Mouse (Mus musculus) intestine, postnatal 0 days (tissue): Measurements from ENCODE around the gene Fbxl8. TPM values are rescaled to one million over a fixed set of nuclear protein-coding genes. Genes with fewer than 3 reads are reported as not detected.
A peak's percentile ranks its signal among the peaks of the same experiment; 100 is the strongest.

ENCODE experiments used
- ATAC-seq: fragments of 200-750 bp; cut with Nextera tagmentation; 2 replicates; pipeline ENCODE4 v1.8.0; 2017; ENCODE audit warnings: mild to moderate bottlenecking, moderate TSS enrichment, moderate library complexity
- H3K27ac ChIP-seq: fragments of 300-500 bp; sonication (generic); 2 replicates; pipeline ENCODE4 v1.5.1; 2014; ENCODE audit warnings: mild to moderate bottlenecking, low read depth, low read length, moderate library complexity
- H3K27me3 ChIP-seq: fragments of 300-500 bp; sonication (generic); replicated peaks from 2 replicates; pipeline ENCODE4 v1.6.1; 2014; ENCODE audit warnings: low read length, mixed read lengths; ENCODE audit not compliant: control insufficient read depth, insufficient read depth
- H3K36me3 ChIP-seq: fragments of 300-500 bp; sonication (generic); 2 replicates; pipeline ENCODE4 v1.6.1; 2014; ENCODE audit warnings: mild to moderate bottlenecking, moderate library complexity; ENCODE audit not compliant: control insufficient read depth, insufficient read depth
- H3K4me1 ChIP-seq: fragments of 300-500 bp; sonication (generic); replicated peaks from 2 replicates; pipeline ENCODE4 v1.6.1; 2014; ENCODE audit warnings: antibody characterized with exemption, low read length, mixed read lengths; ENCODE audit not compliant: control insufficient read depth, insufficient read depth
- H3K4me2 ChIP-seq: fragments of 300-500 bp; sonication (generic); replicated peaks from 2 replicates; pipeline ENCODE4 v1.6.1; 2014; ENCODE audit warnings: low read depth, mild to moderate bottlenecking, moderate library complexity
- H3K4me3 ChIP-seq: fragments of 300-500 bp; sonication (generic); 2 replicates; pipeline ENCODE4 v1.5.1; 2014; ENCODE audit warnings: low read depth, low read length
- H3K9ac ChIP-seq: fragments of 300-500 bp; sonication (generic); 2 replicates; pipeline ENCODE4 v1.6.1; 2014; ENCODE audit warnings: mild to moderate bottlenecking, low read depth, low read length
- H3K9me3 ChIP-seq: fragments of 300-500 bp; sonication (generic); 2 replicates; pipeline ENCODE4 v1.6.1; 2016; ENCODE audit warnings: mixed run types; ENCODE audit not compliant: control insufficient read depth
- CTCF ChIP-seq: sonication (generic); IDR thresholded peaks from 2 replicates; pipeline ENCODE4 v1.5.1; 2016; ENCODE audit warnings: low read depth, mild to moderate bottlenecking, control low read depth, antibody characterized with exemption, moderate library complexity
- WGBS: fragments of 180-500 bp; shearing (Covaris S2); extraction: QIAGEN DNeasy Blood & Tissue Kit; methylation state at CpG from one replicate; pipeline ENCODE4 v1.1.7; 2014; 5-methylcytosine and 5-hydroxymethylcytosine counted together
- polyA plus RNA-seq: library from polyadenylated mRNA; unstranded; fragments of >200 nt; fragmentation: Nextera tagmentation; extraction: Ambion mirVana; gene quantifications from 2 replicates; pipeline ENCODE4 v1.2.1, GENCODE M21; 2015

Fbxl8 gene
- polyA plus RNA-seq, 1 experiment from 2014 or later, result 6.0 TPM

DNA sequence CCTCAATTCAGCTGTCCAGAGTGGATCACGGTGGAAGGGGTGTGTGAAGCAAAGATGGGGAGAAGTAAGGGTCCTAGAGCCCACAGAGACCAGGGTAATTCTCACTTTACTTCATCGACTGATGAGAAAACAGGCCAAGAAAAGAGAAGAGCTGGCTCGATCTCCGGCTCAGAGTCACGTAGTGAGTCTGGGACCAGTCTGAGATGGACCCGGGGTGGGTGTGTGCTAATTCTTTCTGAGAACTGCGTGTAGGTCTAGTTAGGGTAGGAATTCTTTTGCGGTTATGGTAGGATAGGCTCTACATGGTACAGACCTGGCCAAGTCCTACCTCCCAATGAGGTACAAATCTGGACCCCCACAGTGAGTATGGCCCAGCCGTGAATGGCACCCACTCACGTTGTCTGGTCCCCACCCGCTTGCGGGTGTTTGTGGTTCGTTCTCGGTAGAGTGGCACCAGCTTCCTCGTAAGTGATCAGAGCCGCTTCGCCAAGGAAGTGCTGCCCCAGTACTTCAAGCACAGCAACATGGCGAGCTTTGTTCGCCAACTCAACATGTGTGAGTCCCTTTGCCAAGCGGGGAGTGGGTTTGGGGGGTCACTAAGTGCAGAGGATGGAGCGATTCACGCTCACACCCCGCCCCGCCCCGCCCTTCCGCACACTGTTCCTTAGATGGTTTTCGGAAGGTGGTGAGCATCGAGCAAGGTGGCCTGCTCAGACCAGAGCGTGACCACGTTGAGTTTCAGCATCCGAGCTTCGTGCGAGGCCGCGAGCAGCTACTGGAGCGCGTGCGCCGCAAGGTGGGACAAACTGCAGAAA is 5.9 kb downstream of the Fbxl8 start:
- ATAC-seq, result no peak

GRCm38 (mm10) chr8:105270916-105271186 is 6.4 kb downstream of the Fbxl8 start:
- Histone ChIP-seq H3K9me3 (no peaks in the 10 kb centered on the region), H3K27ac (no peak overlapping the region), H3K9ac (no peak overlapping the region), H3K4me1 (peaks cover 19% of the 10 kb centered on the region; the same call in 1 of the 2 replicates), H3K4me2 (no peak overlapping the region), H3K4me3 (no peak overlapping the region), H3K27me3 (peaks cover 73% of the 10 kb centered on the region), H3K36me3 (peaks cover 10% of the 10 kb centered on the region; the same call in 1 of the 2 replicates)
- ATAC-seq, result no peak
- no peak for TF ChIP-seq CTCF
- WGBS, result 8% methylated on average over 11 of the region's 11 CpGs

More for the DNA sequence above, 5.9 kb downstream of the Fbxl8 start:
- peak overlapping the region; percentile 43 for H3K4me3 ChIP-seq
- H3K36me3 ChIP-seq, result peaks cover 10% of the 10 kb centered on the region; the same call in 1 of the 2 replicates
- H3K27ac ChIP-seq, result no peak overlapping the region
- H3K27me3 ChIP-seq, result peaks cover 69% of the 10 kb centered on the region
- no peak for TF ChIP-seq CTCF
- no peaks in the 10 kb centered on the region for H3K9me3 ChIP-seq
- H3K4me2 ChIP-seq, result peak overlapping the region; percentile 78
- H3K9ac ChIP-seq, result no peak overlapping the region
- 8% methylated on average over 39 of the region's 39 CpGs for WGBS
- peaks cover 17% of the 10 kb centered on the region; the same call in 1 of the 2 replicates for H3K4me1 ChIP-seq

GRCm38 (mm10) chr8:105275387-105275786 is 10.9 kb downstream of the Fbxl8 start:
- Histone ChIP-seq H3K4me3 (peak overlapping the region; percentile 39; the same call in 1 of the 2 replicates), H3K27me3 (peaks cover 77% of the 10 kb centered on the region), H3K27ac (no peak overlapping the region), H3K36me3 (no peaks in the 10 kb centered on the region), H3K4me1 (peaks cover 10% of the 10 kb centered on the region), H3K9me3 (no peaks in the 10 kb centered on the region), H3K4me2 (peak overlapping the region; percentile 83), H3K9ac (no peak overlapping the region)
- no peak for TF ChIP-seq CTCF
- ATAC-seq, result no peak
- 16% methylated on average over 11 of the region's 11 CpGs for WGBS

- H3K4me3 ChIP-seq, result peak within 1 kb of the TSS; percentile 39
- ATAC-seq, result no peak
- H3K36me3 ChIP-seq, result no peaks in the 10 kb centered on the region
These were observed 11.4 kb downstream of the Fbxl8 start, which contains the start of gene Nol3 for GRCm38 (mm10) chr8:105275840-105276239. TSS of gene Nol3 (plus strand) at chr8:105276140.

GRCm38 (mm10) chr8:105276292-105277120 is 12.1 kb downstream of the Fbxl8 start:
- H3K27ac ChIP-seq, result no peak overlapping the region
- 0 out of 2 replicates have a peak, but pooled peaks have one; percentile 7 for TF ChIP-seq CTCF
- peak overlapping the region; percentile 11; the same call in 1 of the 2 replicates for H3K9ac ChIP-seq
- peaks cover 66% of the 10 kb centered on the region for H3K27me3 ChIP-seq
- H3K4me3 ChIP-seq, result peak overlapping the region; percentile 39
- no peaks in the 10 kb centered on the region for H3K36me3 ChIP-seq
- peaks cover 9% of the 10 kb centered on the region for H3K4me1 ChIP-seq
- WGBS, result 4% methylated on average over 30 of the region's 30 CpGs
- H3K9me3 ChIP-seq, result no peaks in the 10 kb centered on the region
- no peak for ATAC-seq
- H3K4me2 ChIP-seq, result peak overlapping the region; percentile 83

More at GRCm38 (mm10) chr8:105275840-105276239, 11.4 kb downstream of the Fbxl8 start, which contains the start of gene Nol3:
- WGBS, result 7% methylated on average over 10 of the region's 10 CpGs
- peak within 1 kb of the TSS; percentile 11; the same call in 1 of the 2 replicates for H3K9ac ChIP-seq
- no peak for TF ChIP-seq CTCF
- H3K4me1 ChIP-seq, result peaks cover 9% of the 10 kb centered on the region
- peak within 1 kb of the TSS; percentile 83 for H3K4me2 ChIP-seq
- peaks cover 73% of the 10 kb centered on the region for H3K27me3 ChIP-seq
- no peaks in the 10 kb centered on the region for H3K9me3 ChIP-seq
- H3K27ac ChIP-seq, result no peak within 1 kb of the TSS

GRCm38 (mm10) chr8:105278911-105279334 is 14.5 kb downstream of the Fbxl8 start:
- Histone ChIP-seq H3K27me3 (peaks cover 46% of the 10 kb centered on the region), H3K36me3 (no peaks in the 10 kb centered on the region), H3K9me3 (no peaks in the 10 kb centered on the region), H3K27ac (no peak overlapping the region), H3K4me1 (peaks cover 9% of the 10 kb centered on the region), H3K4me3 (peak overlapping the region; percentile 27), H3K4me2 (peak overlapping the region; percentile 55), H3K9ac (no peak overlapping the region)
- TF ChIP-seq CTCF, result peak; percentile 65
- peak; percentile 68 for ATAC-seq
- 2% methylated on average over 28 of the region's 28 CpGs for WGBS
